Mouse (Mus musculus) midbrain, embryonic 14.5 days (tissue): ENCODE data around the gene Atp1a1. TPM values are rescaled to one million over a fixed set of nuclear protein-coding genes. Genes with fewer than 3 reads are reported as not detected.

Experiments
- ATAC-seq: fragments of 200-750 bp; cut with Nextera tagmentation; 2 replicates; pipeline ENCODE4 v1.8.0; 2017; ENCODE audit warnings: moderate number of reproducible peaks, moderate library complexity; ENCODE audit not compliant: low FRiP score, low TSS enrichment
- DNase-seq: peaks from one replicate; pipeline ENCODE4 v3.0.0-alpha.2; 2015
- H3K27ac ChIP-seq: fragments of 300-500 bp; sonication (generic); replicated peaks from 2 replicates; pipeline ENCODE4 v1.5.1; 2014; ENCODE audit warnings: mild to moderate bottlenecking, low read depth, low read length, moderate library complexity
- H3K27me3 ChIP-seq: fragments of 300-500 bp; sonication (generic); 2 replicates; pipeline ENCODE4 v1.6.1; 2014; ENCODE audit warnings: low read length, control low read depth, mixed read lengths; ENCODE audit not compliant: control insufficient read depth, insufficient read depth
- H3K36me3 ChIP-seq: fragments of 300-500 bp; sonication (generic); 2 replicates; pipeline ENCODE4 v1.6.1; 2014; ENCODE audit warnings: low read length, control low read depth; ENCODE audit not compliant: control insufficient read depth, insufficient read depth
- H3K4me1 ChIP-seq: fragments of 300-500 bp; sonication (generic); 2 replicates; pipeline ENCODE4 v1.6.1; 2014; ENCODE audit warnings: mild to moderate bottlenecking, antibody characterized with exemption, low read length, control low read depth; ENCODE audit not compliant: control insufficient read depth, insufficient read depth
- H3K4me2 ChIP-seq: fragments of 300-500 bp; sonication (generic); 2 replicates; pipeline ENCODE4 v1.6.1; 2014; ENCODE audit warnings: mild to moderate bottlenecking, low read length, moderate library complexity
- H3K4me3 ChIP-seq: fragments of 300-500 bp; sonication (generic); replicated peaks from 2 replicates; pipeline ENCODE4 v1.5.1; 2014; ENCODE audit warnings: low read depth, low read length
- H3K9ac ChIP-seq: fragments of 300-500 bp; sonication (generic); replicated peaks from 2 replicates; pipeline ENCODE4 v1.6.1; 2014; ENCODE audit warnings: mild to moderate bottlenecking, low read length, moderate library complexity
- H3K9me3 ChIP-seq: fragments of 300-500 bp; sonication (generic); 2 replicates; pipeline ENCODE4 v1.6.1; 2016; ENCODE audit warnings: low read length, control low read depth, mixed read lengths; ENCODE audit not compliant: control insufficient read depth
- WGBS: fragments of 180-500 bp; shearing (Covaris S2); extraction: QIAGEN DNeasy Blood & Tissue Kit; methylation state at CpG from one replicate; pipeline ENCODE4 v1.1.7; 2014; 5-methylcytosine and 5-hydroxymethylcytosine counted together
- polyA plus RNA-seq: library from polyadenylated mRNA; unstranded; fragments of >200 nt; fragmentation: Nextera tagmentation; extraction: Ambion mirVana; gene quantifications from 2 replicates; pipeline ENCODE4 v1.2.1, GENCODE M21; 2014

The Atp1a1 gene
- polyA plus RNA-seq, 1 experiment from 2014 or later: 80.9 TPM

DNA sequence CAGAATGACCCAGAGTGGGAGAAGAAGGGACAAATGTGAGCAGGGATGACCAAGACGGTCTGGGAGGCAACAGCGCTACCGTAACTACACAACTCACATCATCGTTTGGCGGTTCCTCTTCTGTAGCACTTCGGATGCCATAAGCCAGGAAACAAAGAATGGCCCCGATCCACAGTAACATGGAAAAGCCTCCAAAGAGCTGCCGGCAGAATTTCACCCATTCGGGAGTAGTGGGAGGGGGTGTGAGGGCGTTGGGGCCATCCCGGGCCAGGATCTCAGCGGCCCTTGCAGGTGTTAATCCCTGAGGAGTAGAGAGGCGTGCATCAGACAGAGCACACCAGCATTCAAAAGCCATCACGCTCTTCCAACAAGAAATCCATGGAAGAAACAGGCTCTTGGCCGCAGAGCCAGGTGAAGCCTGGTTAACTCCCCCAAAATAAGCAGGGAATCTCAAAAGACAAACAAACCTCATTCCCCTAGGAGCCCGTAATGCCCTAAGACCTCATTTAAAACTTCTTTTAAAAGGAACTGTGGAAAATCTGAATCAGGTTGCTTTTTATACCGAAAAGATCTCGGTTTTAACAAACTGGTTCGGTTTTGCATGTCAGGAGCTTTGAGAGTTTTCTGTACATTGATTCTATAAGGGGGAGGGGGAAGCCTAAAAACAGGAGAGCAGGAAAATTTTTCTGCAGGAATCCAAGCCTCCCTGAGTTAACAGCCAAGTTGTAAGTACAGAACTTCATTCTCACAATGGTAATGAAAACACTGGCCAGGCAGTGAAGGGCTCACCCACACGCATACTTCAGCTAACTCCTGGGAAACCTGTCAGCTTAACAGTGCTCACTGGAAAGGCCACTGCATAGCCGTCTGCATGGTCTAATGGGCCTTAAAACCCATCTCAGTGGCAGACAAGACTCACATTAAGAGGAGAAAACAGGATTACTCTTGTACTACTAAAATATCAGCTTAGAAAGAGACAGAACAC lies 11.9 kb downstream of the Atp1a1 start:
- no peaks in the 10 kb centered on the region for H3K27me3 ChIP-seq
- H3K27ac ChIP-seq: peak overlapping the region; percentile 33; the same call in 1 of the 2 replicates
- whole genome bisulfite sequencing: 54% methylated on average over 21 of the region's 21 CpGs
- no peaks in the 10 kb centered on the region for H3K9me3 ChIP-seq
- no peak overlapping the region for H3K4me2 ChIP-seq
- ATAC-seq (no peak; the same call in 1 of the 2 replicates), DNase-seq (peak; percentile 35)
- no peak overlapping the region for H3K4me3 ChIP-seq
- no peak overlapping the region for H3K9ac ChIP-seq
- 0 out of 2 replicates have a peak, but pooled peaks cover 16% of the 10 kb centered on the region for H3K4me1 ChIP-seq
- peaks cover 66% of the 10 kb centered on the region for H3K36me3 ChIP-seq

DNA sequence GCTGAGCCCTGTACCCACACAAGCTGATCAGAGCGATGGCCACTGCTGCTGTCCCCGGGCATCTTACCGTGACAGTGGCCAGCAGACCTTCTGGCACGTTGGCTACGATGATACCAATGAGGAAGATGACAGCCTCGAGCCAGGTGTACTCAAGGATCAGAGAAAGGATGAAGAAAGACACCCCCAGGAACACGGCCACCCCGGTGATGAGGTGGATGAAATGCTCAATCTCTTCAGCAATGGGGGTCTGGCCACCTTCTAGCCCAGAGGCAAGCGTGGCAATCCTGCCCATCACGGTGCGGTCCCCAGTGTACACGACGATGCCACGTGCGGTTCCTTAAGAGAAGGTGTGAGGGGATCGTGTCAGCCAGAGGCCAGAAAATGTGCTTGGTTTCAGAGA lies 14.1 kb downstream of the Atp1a1 start:
- H3K27me3 ChIP-seq: no peaks in the 10 kb centered on the region
- 0 out of 2 replicates have a peak, but pooled peaks cover 4% of the 10 kb centered on the region for H3K4me1 ChIP-seq
- H3K27ac ChIP-seq: no peak overlapping the region
- DNase-seq (no peak), ATAC-seq (no peak)
- peaks cover 88% of the 10 kb centered on the region for H3K36me3 ChIP-seq
- H3K9me3 ChIP-seq: no peaks in the 10 kb centered on the region
- 95% methylated on average over 16 of the region's 16 CpGs for WGBS
- no peak overlapping the region for H3K4me2 ChIP-seq
- H3K4me3 ChIP-seq: no peak overlapping the region
- H3K9ac ChIP-seq: no peak overlapping the region

DNA sequence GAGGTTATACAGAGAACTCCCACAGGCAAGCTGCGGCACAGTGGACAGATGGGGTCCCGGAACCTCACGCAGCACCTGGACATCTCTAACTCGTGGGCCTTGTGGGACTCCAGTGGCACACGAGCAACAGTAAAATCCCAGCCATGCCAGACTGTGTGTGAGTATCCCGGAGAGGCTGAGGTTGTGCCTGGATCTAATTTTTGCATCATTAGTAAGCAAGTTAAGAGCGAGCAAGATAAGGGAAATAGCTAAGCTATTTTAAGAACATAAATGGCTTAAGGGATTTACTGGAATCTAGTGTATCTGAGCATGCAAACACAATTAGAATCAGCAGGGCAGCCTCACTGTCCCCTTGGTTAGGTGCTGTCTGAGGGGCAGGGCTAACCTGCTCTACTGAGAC lies 16.2 kb downstream of the Atp1a1 start:
- no peak overlapping the region for H3K4me3 ChIP-seq
- no peaks in the 10 kb centered on the region for H3K9me3 ChIP-seq
- no peak overlapping the region for H3K9ac ChIP-seq
- ATAC-seq: no peak
- peaks cover 93% of the 10 kb centered on the region for H3K36me3 ChIP-seq
- H3K4me1 ChIP-seq: 0 out of 2 replicates have a peak, but pooled peaks cover 3% of the 10 kb centered on the region
- H3K4me2 ChIP-seq: no peak overlapping the region
- H3K27ac ChIP-seq: no peak overlapping the region
- no peak for DNase-seq
- WGBS: 91% methylated on average over 7 of the region's 7 CpGs
- H3K27me3 ChIP-seq: no peaks in the 10 kb centered on the region

DNA sequence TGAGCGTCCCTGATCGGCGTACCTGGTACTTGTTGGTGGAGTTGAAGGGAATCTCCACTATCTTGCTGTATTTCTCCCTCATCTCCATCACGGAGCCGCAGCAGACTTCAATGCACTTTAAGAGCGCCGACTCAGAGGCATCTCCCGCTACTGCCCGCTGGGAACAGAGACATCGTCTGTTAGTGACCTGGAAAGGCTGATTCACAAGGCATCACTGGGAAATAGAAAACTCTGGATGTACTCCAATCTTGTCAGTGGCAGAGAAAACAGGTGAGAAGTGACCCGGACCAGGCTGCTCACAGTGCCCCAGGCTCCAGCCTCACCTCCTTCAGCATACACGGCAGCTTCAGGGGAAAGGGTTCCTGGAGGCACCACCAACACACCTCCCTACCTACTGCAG lies 17.7 kb downstream of the Atp1a1 start:
- H3K4me3 ChIP-seq: no peak overlapping the region
- H3K4me2 ChIP-seq: no peak overlapping the region
- H3K4me1 ChIP-seq: no peaks in the 10 kb centered on the region
- DNase-seq: no peak
- ATAC-seq: no peak
- H3K9me3 ChIP-seq: no peaks in the 10 kb centered on the region
- no peak overlapping the region for H3K9ac ChIP-seq
- no peak overlapping the region for H3K27ac ChIP-seq
- no peaks in the 10 kb centered on the region for H3K27me3 ChIP-seq
- 94% methylated on average over 12 of the region's 12 CpGs for WGBS
- peaks cover 98% of the 10 kb centered on the region for H3K36me3 ChIP-seq

DNA sequence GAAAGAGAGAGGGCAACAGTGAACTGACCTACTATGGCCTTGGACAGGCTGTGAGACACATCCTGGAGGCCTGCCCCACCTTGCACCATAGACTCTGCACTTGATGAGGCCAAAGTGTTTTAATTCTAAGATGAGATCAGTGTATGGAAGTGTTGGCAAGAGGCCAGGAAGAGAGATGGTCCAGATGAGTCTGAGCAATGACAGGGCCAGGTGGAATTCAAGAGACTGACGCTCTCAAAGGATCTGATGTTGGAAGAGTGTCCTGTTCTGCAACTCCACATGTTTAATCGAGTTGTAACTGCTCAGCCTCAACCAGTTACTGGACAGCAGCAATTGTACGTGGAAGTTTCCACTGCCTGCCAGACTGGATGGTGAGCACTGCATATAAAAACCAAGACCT lies 26.4 kb downstream of the Atp1a1 start:
- DNase-seq: no peak
- Histone ChIP-seq H3K4me2 (no peak overlapping the region), H3K4me3 (no peak overlapping the region), H3K36me3 (peaks cover 81% of the 10 kb centered on the region), H3K27ac (no peak overlapping the region; the same call in 1 of the 2 replicates), H3K9me3 (no peaks in the 10 kb centered on the region), H3K27me3 (no peaks in the 10 kb centered on the region), H3K4me1 (peaks cover 14% of the 10 kb centered on the region), H3K9ac (no peak overlapping the region)
- no peak for ATAC-seq
- 95% methylated on average over 3 of the region's 3 CpGs for WGBS

DNA sequence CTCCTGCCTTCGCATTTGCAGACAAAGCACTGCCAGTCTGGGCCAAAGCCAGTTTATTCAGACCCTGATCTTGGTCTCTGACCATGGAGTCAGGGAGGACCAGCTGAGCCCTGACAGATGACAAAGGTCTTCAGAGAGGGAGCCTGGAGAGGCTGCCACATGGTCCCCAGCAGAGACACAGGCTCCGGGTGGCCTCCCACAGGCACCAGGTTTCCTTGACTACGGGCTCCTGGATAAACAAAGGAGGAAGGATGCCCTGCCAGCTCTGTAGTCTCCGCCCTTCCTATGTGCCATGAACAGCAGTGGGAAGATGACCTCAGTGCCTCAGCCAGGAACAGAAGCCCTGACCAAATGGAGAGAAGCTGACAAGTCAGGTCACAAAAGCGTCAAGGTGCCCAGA lies 27.1 kb downstream of the Atp1a1 start:
- Histone ChIP-seq H3K9me3 (no peaks in the 10 kb centered on the region), H3K4me3 (no peak overlapping the region), H3K4me1 (peaks cover 14% of the 10 kb centered on the region), H3K27ac (peak overlapping the region; percentile 61), H3K36me3 (peaks cover 74% of the 10 kb centered on the region), H3K27me3 (no peaks in the 10 kb centered on the region), H3K4me2 (no peak overlapping the region), H3K9ac (no peak overlapping the region)
- ATAC-seq: peak; percentile 66
- peak; percentile 59 for DNase-seq
- 41% methylated on average over 5 of the region's 5 CpGs for WGBS

DNA sequence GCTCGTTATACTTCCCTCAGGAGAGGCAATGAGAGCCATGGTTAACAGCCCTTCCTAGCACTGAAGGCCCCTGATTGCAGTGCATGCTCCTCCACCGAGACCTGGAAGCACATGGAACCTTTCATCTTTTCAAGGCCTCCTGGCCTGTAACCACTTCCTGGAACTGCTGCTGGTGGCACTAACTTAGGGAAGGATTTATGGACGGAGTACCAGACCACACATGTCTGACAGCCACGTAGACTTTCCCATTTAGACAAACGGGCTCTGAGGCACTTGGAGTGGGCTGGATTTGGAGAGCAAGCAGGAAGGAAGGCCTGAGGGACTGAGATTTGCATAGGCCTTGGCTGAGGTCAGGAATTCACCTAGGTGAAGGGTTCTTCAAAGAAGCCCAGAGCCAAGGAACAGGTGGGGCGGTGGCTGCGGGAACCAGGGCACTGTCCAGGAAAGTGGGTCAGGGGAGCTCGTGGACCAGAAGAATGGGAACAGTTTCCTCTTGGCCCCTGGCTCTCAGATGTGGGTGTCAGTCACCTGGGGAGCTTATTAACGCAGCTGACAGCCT lies 28.9 kb downstream of the Atp1a1 start:
- Histone ChIP-seq H3K4me2 (no peak overlapping the region), H3K4me1 (peaks cover 24% of the 10 kb centered on the region), H3K27me3 (no peaks in the 10 kb centered on the region), H3K36me3 (peaks cover 57% of the 10 kb centered on the region), H3K27ac (0 out of 2 replicates have a peak overlapping the region, but pooled peaks have one; percentile 2), H3K4me3 (no peak overlapping the region), H3K9me3 (no peaks in the 10 kb centered on the region), H3K9ac (no peak overlapping the region)
- ATAC-seq: no peak
- DNase-seq: no peak
- WGBS: 74% methylated on average over 9 of the region's 9 CpGs

DNA sequence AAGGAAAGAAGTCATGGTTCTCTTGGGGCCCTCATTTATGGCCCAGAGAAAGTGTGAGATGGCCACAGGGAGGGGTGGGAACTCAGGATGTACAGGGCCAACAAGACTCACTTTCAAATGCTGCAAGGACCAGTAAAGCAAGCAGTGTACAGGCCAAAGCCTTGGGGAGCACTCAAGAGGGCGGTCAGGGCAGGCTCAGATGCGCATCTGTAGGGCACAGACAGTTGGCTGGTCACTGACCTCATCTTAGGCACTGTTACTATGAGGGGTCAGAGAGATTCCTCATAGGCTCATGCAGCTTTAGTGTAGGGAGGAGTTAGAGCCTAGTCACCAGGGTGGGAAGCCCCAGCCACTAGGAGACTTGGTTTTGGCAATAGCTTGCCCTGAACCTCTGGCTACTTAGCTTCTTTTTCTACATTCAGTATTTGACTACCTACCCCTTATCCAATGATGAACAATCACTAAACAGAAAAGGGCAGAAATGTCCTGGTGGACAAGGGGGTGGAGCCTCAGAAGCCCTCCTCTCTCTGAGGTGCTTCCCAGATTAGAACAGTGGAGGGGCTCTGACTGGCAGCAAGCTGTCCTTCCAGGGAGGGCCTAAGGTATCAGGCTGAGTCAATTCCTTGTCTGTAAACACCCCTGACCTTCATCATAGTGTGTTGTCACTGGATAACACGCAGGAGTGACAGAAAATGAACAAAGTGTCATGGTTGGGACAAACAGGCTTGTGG lies 29.9 kb downstream of the Atp1a1 start:
- no peak for DNase-seq
- peaks cover 47% of the 10 kb centered on the region for H3K36me3 ChIP-seq
- no peak overlapping the region for H3K4me2 ChIP-seq
- H3K9ac ChIP-seq: no peak overlapping the region
- H3K9me3 ChIP-seq: no peaks in the 10 kb centered on the region
- no peaks in the 10 kb centered on the region for H3K27me3 ChIP-seq
- WGBS: 95% methylated on average over 3 of the region's 3 CpGs
- no peak for ATAC-seq
- peaks cover 24% of the 10 kb centered on the region for H3K4me1 ChIP-seq
- no peak overlapping the region for H3K27ac ChIP-seq
- H3K4me3 ChIP-seq: no peak overlapping the region
